Mouse (Mus musculus) lung, postnatal 0 days (tissue): ENCODE data around the gene Plekhf1.

ENCODE experiments used
- CTCF ChIP-seq: IDR thresholded peaks from 2 replicates; pipeline ENCODE4 v1.5.1; 2016; ENCODE audit warnings: antibody characterized with exemption, mild to moderate bottlenecking
- EP300 ChIP-seq: IDR thresholded peaks from 2 replicates; pipeline ENCODE4 v1.6.1; 2016; ENCODE audit warnings: antibody characterized with exemption, mild to moderate bottlenecking, control low read depth

DNA sequence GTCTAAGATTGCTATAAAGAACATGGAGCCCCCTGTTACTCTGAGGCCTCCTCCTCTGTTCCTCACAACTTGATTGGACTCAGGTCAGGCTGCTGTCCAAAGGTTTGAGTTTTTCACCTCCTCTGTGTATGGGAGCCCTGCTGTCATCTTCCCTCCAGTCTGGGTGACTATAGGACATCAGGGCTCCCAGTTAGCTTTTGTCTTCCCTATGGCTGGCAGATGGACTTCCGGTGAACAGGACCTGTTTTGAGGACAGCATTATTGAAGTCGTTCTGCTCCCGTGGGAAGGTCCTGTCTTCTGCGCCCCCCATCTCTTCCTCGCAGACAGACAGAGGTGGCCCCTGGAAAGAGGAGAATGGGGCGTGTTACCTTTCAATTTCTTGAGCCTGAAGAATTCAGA lies 43.0 kb downstream of the Plekhf1 start:
- TF ChIP-seq EP300 (no peak), CTCF (no peak)
